Mouse (Mus musculus) adrenal gland, postnatal 14 days (tissue): ENCODE results near the gene Fbxo45. TPM values are rescaled to one million over a fixed set of nuclear protein-coding genes. Genes with fewer than 3 reads are reported as not detected.

Experiments
- DNase-seq: peaks from one replicate; pipeline ENCODE4 v3.0.0; 2021; ENCODE audit warnings: mixed read lengths
- long read RNA-seq, 2 experiments: library from polyadenylated mRNA; stranded (forward); transcript quantifications; one replicate each; pipeline ENCODE4 v2.0.0; 2021
- total RNA-seq: library from RNA; stranded (reverse); gene quantifications from 2 replicates; pipeline ENCODE4 v1.2.3, GENCODE M21; 2021

Gene Fbxo45
- 17.6 and 18.4 TPM in 2 replicates for total RNA-seq
- long read RNA-seq, experiment 1, full-length matches to known transcripts: 36 of 54 reads
- long read RNA-seq, experiment 1, partial matches to known transcripts: 6 of 54 reads
- long read RNA-seq, experiment 1, other reads (novel, unspliced or antisense): 12 of 54 reads
- long read RNA-seq, experiment 2, full-length matches to known transcripts: 32 of 37 reads
- long read RNA-seq, experiment 2, partial matches to known transcripts: 1 of 37 reads
- long read RNA-seq, experiment 2, other reads (novel, unspliced or antisense): 4 of 37 reads

DNA sequence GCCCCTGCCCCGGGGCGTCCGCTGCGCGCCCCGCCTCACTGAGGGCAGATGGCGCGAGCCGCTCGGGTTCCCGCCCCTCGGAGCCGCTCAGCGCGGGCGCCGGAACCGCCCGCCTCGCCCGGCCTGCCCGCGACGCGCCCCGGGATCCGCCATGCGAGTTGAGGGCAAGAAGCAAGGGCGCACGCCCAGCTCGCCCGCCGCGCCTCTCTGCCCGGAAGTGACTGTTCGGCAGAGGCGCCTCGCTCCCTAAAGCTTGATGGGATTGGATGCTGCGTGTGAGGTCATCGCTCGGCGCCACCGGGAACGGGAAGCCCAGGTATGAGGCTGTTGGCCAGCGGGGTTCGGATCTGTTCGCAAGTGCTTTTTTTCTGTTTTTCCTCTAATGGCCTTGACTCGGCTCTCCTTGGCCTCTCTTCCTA is at the start of gene Fbxo45, which contains the start of gene Wdr53:
Gene Fbxo45, minus strand, starts transcription at position 207 of the 419 bp plus-strand sequence.
Gene Wdr53, plus strand, starts transcription at position 276 of the 419 bp plus-strand sequence.
- DNase-seq: peak; percentile 99

DNA sequence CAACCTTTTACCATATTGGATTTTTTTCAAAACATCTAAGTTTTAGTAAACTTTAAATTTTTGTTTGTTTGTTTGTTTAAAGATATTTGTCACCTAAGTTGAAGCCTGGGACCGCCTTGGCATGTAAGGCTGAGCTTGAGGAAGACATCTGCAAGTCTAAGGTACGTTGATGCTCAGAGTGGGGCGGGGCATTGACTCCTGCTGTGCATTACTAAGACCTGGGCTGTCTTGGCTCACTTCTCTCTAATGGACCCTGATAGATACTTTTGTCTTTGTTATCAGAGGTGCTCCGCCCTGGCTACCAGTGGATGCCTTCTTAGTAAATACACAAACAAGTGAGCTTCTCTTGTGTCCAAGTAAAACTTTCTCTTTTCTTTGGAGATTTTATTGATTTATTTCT is 44.9 kb upstream of the Fbxo45 start:
- DNase-seq: no peak

DNA sequence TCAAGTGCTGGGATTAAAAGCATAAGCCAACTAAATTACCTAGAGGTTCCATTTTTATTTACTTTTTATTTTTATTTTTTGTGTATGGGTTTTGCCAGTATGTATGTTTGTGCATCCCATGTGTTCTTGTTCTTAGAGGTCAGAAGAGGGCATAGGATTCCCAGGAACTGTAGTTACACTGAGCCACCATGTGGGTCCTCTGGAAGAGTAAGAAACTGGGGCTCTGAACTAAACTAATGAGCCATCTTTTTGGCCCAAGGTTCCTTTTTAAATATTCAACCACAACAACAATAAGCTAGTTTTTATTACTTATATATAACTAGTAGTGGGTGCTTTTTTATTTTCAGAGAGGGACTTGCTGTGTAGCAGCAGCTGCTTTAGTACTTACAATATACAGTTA is 35.6 kb upstream of the Fbxo45 start:
- no peak for DNase-seq

DNA sequence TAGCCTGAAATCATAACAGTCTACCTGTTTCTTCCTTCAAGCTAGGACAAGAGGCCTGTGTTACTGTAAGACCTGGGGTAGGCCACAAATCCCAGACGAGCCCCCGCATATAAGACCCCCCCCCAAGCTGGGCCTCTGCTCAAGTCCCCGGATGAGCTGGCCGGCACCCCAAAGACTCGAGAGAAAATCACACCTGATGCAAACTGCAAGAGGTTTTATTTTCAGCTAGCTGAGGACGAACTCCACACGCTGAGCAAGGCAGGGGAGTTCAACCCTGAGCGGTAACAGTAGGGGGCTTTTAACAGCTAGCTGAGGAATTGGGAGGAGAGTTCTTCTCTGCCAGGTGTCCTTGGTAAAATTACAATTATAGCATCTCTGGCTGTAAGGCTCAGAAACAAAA is 33.3 kb upstream of the Fbxo45 start:
- DNase-seq: no peak

DNA sequence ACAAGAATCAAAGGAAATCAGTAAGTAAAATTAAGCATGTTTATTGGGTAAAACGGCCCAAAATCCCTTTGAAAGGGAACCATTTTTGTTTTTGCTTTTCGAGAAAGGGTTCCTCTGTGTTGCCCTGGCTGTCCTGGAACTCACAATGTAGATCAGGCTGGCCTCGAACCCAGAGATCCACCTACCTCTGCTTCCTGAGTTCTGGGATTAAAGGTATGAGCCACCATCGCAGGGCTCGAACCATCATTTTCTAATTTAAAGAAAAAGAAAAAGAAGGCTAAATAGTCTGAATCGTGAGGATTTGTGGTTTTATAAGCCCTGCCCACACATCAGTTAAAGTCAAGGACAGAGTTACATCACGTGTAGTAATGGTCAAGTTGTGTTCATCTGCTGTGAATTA is 31.4 kb upstream of the Fbxo45 start:
- no peak for DNase-seq

DNA sequence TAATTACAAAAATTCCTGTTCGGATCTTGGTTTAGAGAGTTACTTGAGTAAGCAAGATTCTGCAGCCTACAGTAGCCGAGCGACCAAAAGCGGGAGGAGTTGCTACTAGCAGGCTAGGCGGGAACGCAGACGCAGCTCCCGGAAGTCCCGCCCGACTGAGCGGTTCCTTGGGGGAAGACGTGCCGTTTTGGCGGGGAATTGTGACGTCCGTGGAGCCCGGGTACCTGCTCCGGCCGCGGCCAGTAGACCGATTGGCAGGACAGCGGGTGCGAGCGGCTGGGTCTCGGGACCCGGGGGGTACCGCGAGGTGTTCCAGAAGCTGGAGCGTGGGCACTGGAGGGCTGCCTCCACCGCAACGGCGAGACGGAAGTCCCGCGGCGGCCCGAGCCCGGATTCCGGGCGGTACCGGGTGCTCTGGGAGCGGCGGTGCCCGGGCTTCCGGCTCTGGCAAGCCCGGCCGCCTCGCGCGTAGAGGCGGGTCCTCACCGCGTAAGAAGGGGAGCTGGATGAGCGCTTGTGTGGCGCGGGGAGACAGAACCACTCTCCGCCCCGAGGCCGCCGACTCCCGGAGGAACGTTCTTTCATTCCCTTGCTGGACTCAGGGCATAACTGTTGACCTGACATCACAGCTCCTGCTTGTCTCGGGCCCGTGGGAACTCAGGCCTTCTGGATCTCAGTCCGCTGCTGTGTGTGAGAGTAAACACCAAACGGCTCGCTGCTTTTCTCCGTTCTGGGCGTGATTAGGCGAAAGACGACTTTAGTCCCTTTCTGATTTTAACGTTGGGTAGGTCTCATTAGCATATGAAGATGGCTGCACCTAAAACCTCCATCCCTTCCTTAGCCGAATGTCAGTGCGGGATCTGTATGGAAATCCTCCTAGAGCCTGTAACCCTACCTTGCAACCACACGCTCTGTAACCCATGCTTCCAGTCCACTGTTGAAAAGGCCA is 30.6 kb upstream of the Fbxo45 start, which contains the start of gene Rnf168:
Gene Rnf168, plus strand, starts transcription at position 152 of the 949 bp plus-strand sequence.
- DNase-seq: peak; percentile 95

DNA sequence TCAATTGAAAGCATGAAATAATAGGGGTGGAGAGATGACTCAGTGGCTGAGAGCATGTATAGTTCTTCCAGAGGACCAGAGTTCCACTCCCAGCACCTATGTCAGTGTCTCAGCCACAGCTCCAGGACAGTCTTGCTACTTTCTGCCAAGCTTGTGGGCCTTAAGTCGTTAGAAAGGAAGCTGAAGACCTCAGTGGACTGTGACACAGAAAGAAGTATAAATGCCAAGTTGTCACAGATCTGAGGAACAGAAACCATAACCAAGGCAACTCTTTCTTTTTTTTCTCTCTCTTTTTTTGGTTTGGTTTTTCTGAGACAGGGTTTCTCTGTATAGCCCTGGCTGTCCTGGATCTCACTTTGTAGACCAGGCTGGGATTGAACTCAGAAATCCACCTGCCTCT is 28.9 kb upstream of the Fbxo45 start:
- DNase-seq: no peak

DNA sequence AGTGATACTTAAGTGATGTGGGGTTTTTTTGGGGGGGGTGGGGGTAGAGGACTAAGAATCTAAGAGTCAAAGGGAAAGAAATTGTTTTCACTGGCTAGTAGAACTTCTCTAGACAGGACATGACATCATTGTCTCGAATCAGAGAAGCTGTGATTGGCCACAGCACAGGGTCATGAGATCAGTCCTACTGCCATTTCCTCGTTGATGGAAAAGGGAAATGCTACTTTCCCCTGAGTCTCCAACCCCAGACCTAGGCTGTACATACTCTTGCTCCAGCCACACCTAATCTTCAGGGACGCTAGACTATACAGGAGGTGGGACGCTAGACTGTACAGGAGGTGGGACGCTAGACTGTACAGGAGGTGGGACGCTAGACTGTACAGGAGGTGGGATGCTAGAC is 28.1 kb upstream of the Fbxo45 start:
- DNase-seq: no peak

DNA sequence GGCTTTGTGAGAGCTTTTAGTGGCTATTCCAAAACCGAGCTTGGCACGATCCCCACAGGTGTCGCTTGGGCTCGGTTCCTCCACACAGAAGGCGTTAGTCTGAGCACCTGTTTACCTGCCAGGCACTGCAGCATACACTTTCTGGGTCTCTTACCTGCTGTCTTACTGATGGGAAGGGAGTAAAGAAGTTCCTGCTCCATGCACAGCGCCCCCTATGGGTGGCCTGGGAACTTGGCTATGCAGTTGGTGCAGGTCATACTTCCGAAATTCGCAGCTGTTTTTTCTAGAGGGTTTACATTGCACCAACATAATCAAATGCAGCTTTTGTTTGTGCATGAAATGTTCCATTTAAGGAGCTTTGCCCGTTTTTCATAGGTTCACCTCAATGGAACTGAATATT is 26.4 kb upstream of the Fbxo45 start:
- DNase-seq: peak; percentile 27

DNA sequence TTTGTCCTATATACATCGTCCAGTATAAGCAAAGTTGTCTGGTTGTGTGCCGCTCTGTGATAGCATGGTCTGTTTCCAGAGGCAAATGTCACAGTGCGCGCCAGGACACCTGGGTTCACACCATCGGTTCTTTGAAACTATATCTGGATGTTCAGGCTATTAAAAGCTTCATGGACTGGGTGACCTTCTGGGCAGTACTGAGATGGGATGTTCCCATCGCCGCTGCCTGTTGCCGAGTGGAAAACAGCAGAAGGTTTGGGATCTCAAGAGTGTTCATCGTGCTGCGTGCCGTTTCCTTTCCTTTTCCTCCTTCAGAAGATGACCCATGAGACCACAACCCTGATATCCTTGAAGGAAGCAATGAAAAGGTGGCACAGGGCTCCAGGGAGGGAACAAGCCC is 24.3 kb upstream of the Fbxo45 start, which contains the start of gene Smco1:
Gene Smco1, plus strand, starts transcription at position 178 of the 400 bp plus-strand sequence.
- no peak for DNase-seq

DNA sequence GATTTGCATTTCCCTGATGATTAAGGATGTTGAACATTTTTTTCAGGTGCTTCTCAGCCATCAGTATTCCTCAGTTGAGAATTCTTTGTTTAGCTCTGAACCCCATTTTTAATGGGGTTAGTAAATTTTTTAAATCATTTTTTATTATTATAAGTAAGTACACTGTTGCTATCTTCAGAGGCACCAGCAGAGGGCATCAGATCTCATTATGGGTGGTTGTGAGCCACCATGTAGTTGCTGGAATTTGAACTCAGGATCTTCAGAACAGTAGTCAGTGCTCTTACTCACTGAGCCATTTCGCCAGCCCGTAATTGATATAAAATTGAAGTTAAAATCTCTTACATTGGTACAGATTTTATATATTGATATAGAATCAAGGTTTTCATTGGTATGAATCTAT is 17.3 kb upstream of the Fbxo45 start:
- peak; percentile 29 for DNase-seq

DNA sequence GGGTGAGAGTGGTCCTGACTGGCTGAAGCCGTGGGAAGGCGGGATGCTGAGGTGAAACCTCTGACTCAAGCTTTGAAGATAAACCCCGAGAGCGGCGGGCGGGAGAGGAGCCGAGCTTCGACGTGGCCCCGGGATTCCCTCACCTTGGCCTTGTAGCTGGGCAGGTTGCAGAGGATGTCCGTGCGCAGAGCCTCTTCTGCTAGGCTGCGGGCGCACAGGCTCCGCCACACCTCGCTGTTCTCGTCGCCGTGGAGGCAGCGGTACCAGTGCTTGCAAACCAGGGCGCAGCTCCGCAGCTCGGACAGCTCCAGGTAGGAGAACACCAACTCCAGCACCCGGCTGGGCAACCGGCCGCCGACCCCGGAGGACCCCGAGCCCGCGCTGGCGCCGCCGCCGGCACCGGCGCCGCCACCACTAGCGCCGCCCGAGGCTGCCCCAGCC is 587 bp downstream of the Fbxo45 start:
- DNase-seq: peak; percentile 76

DNA sequence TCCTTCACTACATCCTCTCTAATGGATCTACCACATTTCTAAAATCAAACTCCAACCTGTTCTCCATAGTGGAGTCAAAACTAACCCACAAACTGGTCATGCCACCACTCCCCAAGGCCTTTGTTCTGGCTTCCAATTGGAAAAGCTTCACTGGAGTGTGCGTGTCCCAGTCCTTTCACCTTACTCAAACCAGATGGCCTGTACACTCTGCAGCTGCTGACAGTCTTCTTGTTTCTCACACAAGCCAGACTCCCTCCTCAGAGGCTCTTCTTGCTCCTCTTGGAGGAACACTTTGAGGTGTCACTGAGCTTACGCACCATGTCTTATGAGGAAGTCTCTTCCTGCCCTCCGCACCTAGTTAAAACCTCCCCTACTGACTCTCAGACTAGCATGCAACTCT is 3.1 kb downstream of the Fbxo45 start:
- no peak for DNase-seq

DNA sequence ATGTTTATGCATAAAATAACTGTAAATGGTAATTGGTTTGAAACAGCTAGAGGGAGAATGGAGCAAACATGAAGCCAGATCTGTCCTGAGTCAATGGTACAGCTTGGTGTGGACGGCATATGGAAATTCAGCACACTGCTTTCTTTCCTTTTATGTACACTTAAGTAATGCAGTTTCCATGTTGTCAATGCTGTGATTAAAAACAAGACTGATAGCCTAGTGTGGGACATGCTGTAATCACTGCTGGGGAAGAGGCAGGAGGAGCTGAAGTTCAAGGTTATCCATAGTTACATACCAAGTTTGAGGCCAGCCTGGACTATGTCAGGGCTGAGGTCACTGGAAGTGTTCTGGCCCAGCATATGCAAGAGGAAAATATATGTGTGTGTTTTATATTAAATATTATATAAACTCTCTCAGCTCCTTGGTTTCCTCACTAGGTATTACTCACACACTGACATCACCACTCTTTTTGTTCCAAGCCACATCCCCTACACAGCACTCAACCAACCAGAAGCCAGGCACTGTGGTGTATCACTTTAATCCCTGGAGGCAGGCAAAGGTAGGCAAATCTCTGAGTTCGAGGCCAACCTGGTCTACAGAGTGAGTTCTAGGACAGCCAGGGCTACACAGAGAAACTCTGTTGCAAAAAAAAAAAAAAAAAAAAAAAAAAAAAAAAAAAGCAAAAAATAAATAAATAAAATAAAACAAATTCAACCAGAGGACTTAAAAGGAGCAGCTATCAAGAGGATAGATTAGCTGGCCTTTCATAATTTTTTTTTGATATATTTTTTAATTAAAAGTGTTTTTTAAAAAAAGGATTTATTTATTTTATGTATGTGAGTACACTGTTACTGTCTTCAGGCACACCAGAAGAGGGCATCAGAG is 7.3 kb downstream of the Fbxo45 start:
- DNase-seq: peak; percentile 29

DNA sequence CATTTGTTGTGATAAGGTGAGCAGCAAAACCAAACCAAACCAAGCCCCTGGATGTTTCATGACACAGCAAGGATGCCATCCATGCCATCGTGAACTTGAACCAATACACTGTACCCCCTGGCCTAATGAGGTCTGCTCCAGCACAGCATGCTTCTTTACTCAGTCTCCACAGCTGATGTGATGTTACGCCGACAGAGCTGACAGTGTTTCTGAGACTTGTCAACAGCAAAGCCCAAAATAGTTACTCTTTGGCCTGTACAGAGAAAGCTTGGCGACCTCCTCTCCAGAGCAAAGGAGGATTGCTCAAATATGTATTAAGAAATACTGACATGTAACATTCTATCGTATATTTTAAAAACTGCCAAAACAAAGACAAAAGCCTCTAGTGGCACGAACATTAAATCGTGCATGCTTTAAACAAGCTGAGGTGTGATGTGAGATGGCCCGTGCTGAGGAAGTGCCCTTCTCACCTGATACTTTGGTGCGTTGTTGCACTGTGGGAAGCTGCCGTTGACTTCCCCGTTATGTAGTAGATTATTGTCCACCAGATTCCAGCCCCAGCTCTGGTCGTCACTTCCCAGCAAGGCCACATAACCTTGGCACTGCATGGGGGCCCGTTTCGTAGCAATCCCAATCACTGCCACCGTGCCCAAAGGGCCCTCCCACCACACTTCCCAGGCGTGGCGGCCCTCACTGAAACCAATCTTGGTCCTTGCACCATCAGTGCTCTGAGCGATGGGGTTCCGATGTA is 8.9 kb downstream of the Fbxo45 start:
- DNase-seq: peak; percentile 57

DNA sequence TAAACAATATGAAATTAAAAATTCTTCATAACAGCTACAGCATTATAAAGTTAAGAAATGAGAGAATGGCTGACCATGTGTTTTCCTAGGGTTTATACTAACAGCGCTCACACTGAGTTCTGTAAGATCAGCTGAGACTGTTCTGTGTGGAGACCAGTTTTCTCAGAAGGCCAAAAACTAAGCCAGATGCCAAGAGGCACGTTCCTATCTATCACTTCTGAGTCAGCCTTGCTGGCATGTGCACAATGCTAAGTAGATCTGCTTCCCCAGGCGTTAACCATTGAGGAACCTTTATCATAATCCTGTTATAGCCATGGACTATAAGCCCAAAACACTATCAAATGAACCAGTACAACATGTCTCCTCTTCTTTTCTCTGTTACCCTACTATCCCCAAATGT is 14.9 kb downstream of the Fbxo45 start:
- peak; percentile 78 for DNase-seq

DNA sequence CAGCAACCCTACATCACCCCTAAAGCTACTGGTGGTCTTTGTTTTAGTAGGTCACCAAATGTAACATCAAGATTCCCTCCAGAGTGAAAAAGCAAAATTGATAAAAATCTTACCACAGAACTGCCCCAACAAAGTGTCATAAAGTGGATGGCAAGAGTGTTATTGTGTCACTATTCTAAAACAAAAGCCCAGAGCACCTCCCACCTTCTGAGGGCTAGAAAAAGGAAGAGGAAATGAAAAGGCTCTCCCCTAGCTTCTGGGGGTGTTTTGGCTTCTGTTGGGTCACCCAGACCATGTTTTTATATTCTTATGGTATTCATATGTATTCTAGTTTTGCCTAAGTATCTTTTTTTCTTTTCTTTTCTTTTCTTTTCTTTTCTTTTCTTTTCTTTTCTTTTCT is 24.6 kb downstream of the Fbxo45 start:
- DNase-seq: no peak

DNA sequence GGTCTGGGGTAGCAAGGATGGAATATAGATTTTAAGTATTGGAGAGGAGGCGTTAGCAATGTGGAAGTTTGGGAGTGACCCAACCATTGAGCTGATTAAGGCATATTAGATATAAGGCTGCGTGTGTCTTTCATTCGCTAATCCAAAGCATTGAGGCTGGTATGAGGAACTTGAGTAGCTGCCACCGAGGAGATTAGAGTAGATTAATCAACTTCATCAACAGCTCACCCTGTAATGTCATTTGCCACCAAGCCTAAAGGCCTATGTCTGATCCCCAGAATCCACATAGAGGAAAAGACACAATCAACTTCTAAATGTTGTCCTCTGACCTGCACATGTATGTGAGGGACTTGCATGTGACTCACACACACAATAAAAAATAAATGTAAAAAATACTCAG is 25.2 kb downstream of the Fbxo45 start:
- DNase-seq: no peak

DNA sequence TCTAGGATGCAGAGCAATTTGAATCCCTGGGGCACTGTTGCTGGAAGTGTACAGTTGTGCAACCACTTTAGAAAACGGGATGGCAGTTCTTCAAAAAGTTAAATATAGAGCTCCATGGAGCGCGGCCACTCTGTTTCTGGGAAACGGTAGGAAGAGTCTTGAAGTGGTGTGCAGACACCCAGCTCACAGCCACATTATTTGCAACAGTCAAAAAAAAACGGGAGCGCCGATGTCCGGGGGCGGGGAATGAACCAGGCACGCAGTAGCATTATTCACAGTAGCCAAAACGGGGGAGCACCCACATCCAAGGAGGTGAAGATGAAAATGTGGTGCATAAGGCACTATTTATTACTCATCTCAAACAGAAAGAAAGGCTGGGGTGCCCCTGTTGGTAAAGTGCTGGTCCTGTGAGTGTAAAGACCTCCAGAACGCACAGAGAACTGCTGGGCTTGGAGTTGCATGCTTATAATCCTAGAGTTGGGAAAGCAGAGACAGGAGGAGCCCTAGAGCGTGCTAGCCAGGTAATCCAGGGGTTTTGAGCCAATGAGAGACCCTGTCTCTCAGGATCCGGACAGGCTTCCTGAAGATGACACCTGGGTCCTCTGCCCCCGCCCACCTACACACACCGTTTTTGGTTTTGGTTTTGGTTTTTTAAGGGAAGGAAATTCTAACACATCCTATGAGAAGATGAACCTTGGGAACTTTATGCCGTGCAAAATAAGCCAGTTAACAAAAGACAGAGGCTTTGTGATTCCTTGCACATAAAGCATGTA is 32.0 kb downstream of the Fbxo45 start:
- no peak for DNase-seq

DNA sequence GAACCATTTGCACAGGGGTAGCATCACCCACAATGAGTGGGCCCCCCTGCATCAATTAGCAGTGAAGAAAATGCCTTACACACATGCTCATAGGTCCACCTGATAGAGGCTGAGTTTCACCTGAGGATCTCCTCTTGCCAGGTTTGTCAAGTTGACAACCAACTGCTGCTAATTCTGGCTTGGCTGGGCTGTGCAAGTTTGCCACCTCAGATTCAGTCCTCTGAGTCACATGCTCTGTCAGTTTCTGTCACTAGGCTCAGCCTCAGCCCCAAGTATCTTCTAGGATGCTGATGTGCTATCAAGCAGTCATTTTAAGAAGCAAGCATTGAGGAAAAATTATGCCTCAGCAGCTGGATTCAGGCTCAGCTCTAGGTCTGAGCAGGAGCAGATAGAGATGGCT is 32.8 kb downstream of the Fbxo45 start:
- no peak for DNase-seq

DNA sequence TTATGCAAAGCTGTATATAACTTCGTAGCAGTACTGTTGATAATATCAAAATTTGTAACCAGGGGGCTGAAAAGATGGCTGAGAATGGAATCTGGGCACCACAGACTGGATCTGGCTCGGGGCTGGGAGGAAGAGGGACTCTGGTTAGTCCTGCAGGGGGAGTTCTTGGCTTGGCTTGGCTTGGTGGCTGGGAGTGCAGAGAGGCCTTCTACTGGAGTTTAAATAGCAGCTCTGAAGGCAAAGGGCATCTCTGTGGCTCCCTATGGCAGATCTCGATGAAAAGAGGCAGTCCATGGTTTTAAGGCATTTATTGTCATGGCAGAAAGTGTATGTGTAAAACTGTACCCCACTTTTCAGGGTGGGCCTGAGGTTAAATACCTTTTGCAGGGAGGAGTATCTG is 42.1 kb downstream of the Fbxo45 start:
- peak; percentile 58 for DNase-seq
